Mouse (Mus musculus): Measurements from ENCODE around the gene Trat1. TPM values are rescaled to one million over a fixed set of nuclear protein-coding genes. Genes with fewer than 3 reads are reported as not detected.

Gene Trat1
- polyA plus RNA-seq, 1 experiment from 2014 or later: not detected

Other genes starting within 250 kb of the Trat1 start
- gene Retnlb, start 44.8 kb upstream of the Trat1 start, polyA plus RNA-seq (2014; fragmentation: Nextera tagmentation; extraction: Ambion mirVana): not detected in 2 replicates
- gene Retnla, start 70.5 kb upstream of the Trat1 start, polyA plus RNA-seq (2014; fragmentation: Nextera tagmentation; extraction: Ambion mirVana): not detected in 2 replicates
- not detected in 2 replicates for gene Retnlg, start 100.6 kb upstream of the Trat1 start, polyA plus RNA-seq (2014; fragmentation: Nextera tagmentation; extraction: Ambion mirVana)
- 51.3 and 54.6 TPM in 2 replicates for gene Dzip3, start 222.1 kb upstream of the Trat1 start, polyA plus RNA-seq (2014; fragmentation: Nextera tagmentation; extraction: Ambion mirVana)
- 35.9 and 39.3 TPM in 2 replicates for gene Cip2a, start 222.2 kb upstream of the Trat1 start, polyA plus RNA-seq (2014; fragmentation: Nextera tagmentation; extraction: Ambion mirVana)